Mouse (Mus musculus) stomach, embryonic 14.5 days (tissue): Measurements from ENCODE around the gene Gm14214. TPM values are rescaled to one million over a fixed set of nuclear protein-coding genes. Genes with fewer than 3 reads are reported as not detected.
A peak's percentile ranks its signal among the peaks of the same experiment; 100 is the strongest.

Experiments used
- ATAC-seq: fragments of 200-750 bp; cut with Nextera tagmentation; 2 replicates; pipeline ENCODE4 v1.8.0; 2017; ENCODE audit warnings: low read depth, moderate TSS enrichment; ENCODE audit not compliant: insufficient number of reproducible peaks, insufficient read depth, low FRiP score
- H3K27ac ChIP-seq: fragments of 300-500 bp; sonication (generic); 2 replicates; pipeline ENCODE4 v1.5.1; 2014; ENCODE audit warnings: mild to moderate bottlenecking, low read length, moderate library complexity, mixed read lengths
- H3K27me3 ChIP-seq: fragments of 300-500 bp; sonication (generic); 2 replicates; pipeline ENCODE4 v1.6.1; 2014; ENCODE audit warnings: low read length, control low read depth, mixed read lengths; ENCODE audit not compliant: control insufficient read depth, insufficient read depth
- H3K36me3 ChIP-seq: fragments of 300-500 bp; sonication (generic); 2 replicates; pipeline ENCODE4 v1.6.1; 2014; ENCODE audit warnings: mild to moderate bottlenecking, control low read depth, low read length, moderate library complexity, mixed read lengths; ENCODE audit not compliant: control insufficient read depth, insufficient read depth
- H3K4me1 ChIP-seq: fragments of 300-500 bp; sonication (generic); 2 replicates; pipeline ENCODE4 v1.6.1; 2014; ENCODE audit warnings: low read length, control low read depth, mixed read lengths; ENCODE audit not compliant: control insufficient read depth, insufficient read depth
- H3K4me2 ChIP-seq: fragments of 300-500 bp; sonication (generic); replicated peaks from 2 replicates; pipeline ENCODE4 v1.6.1; 2014; ENCODE audit warnings: low read depth, low read length, control low read depth
- H3K4me3 ChIP-seq: fragments of 300-500 bp; sonication (generic); 2 replicates; pipeline ENCODE4 v1.5.1; 2014; ENCODE audit warnings: low read depth, low read length, control low read depth
- H3K9ac ChIP-seq: fragments of 300-500 bp; sonication (generic); replicated peaks from 2 replicates; pipeline ENCODE4 v1.6.1; 2014; ENCODE audit warnings: low read depth, mild to moderate bottlenecking, control low read depth, low read length, moderate library complexity, mixed read lengths
- H3K9me3 ChIP-seq: fragments of 300-500 bp; sonication (generic); 2 replicates; pipeline ENCODE4 v1.6.1; 2016; ENCODE audit warnings: low read depth, low read length, control low read depth; ENCODE audit not compliant: control insufficient read depth
- WGBS: fragments of 180-500 bp; shearing (Covaris S2); extraction: QIAGEN DNeasy Blood & Tissue Kit; methylation state at CpG from one replicate; pipeline ENCODE4 v1.1.7; 2014; 5-methylcytosine and 5-hydroxymethylcytosine counted together
- polyA plus RNA-seq: library from polyadenylated mRNA; unstranded; fragments of >200 nt; fragmentation: Nextera tagmentation; extraction: Ambion mirVana; gene quantifications from 2 replicates; pipeline ENCODE4 v1.2.1, GENCODE M21; 2014

The Gm14214 gene
- polyA plus RNA-seq, 1 experiment from 2014 or later, result not detected

GRCm38 (mm10) chr2:154732503-154733141 lies 37.2 kb downstream of the Gm14214 start:
- no peaks in the 10 kb centered on the region for H3K9me3 ChIP-seq
- H3K27me3 ChIP-seq, result no peaks in the 10 kb centered on the region
- ATAC-seq, result no peak
- no peak overlapping the region for H3K4me2 ChIP-seq
- peaks cover 12% of the 10 kb centered on the region; the same call in 1 of the 2 replicates for H3K4me1 ChIP-seq
- H3K9ac ChIP-seq, result no peak overlapping the region
- H3K27ac ChIP-seq, result no peak overlapping the region
- no peaks in the 10 kb centered on the region for H3K36me3 ChIP-seq
- H3K4me3 ChIP-seq, result no peak overlapping the region
- WGBS, result 80% methylated on average over 9 of the region's 9 CpGs

GRCm38 (mm10) chr2:154731916-154732315 lies 37.9 kb downstream of the Gm14214 start:
- no peaks in the 10 kb centered on the region for H3K36me3 ChIP-seq
- no peak overlapping the region for H3K4me2 ChIP-seq
- H3K4me1 ChIP-seq, result peaks cover 12% of the 10 kb centered on the region; the same call in 1 of the 2 replicates
- WGBS, result 59% methylated on average over 2 of the region's 2 CpGs
- no peak overlapping the region for H3K4me3 ChIP-seq
- no peak for ATAC-seq
- H3K9ac ChIP-seq, result no peak overlapping the region
- no peaks in the 10 kb centered on the region for H3K27me3 ChIP-seq
- H3K27ac ChIP-seq, result no peak overlapping the region
- no peaks in the 10 kb centered on the region for H3K9me3 ChIP-seq

- 79% methylated on average over 3 of the region's 3 CpGs for WGBS
- Histone ChIP-seq H3K27ac (no peak overlapping the region), H3K36me3 (no peaks in the 10 kb centered on the region), H3K9me3 (no peaks in the 10 kb centered on the region), H3K4me2 (no peak overlapping the region), H3K4me1 (peaks cover 12% of the 10 kb centered on the region; the same call in 1 of the 2 replicates), H3K4me3 (no peak overlapping the region), H3K27me3 (no peaks in the 10 kb centered on the region), H3K9ac (no peak overlapping the region)
- no peak for ATAC-seq
These were observed 39.0 kb downstream of the Gm14214 start for GRCm38 (mm10) chr2:154730841-154731240.

- no peak for ATAC-seq
- WGBS, result 40% methylated on average over 3 of the region's 3 CpGs
- Histone ChIP-seq H3K9me3 (no peaks in the 10 kb centered on the region), H3K36me3 (no peaks in the 10 kb centered on the region), H3K27me3 (no peaks in the 10 kb centered on the region), H3K27ac (peak overlapping the region; percentile 56; the same call in 1 of the 2 replicates), H3K4me1 (peaks cover 12% of the 10 kb centered on the region; the same call in 1 of the 2 replicates), H3K4me3 (no peak overlapping the region), H3K4me2 (no peak overlapping the region), H3K9ac (no peak overlapping the region)
These were observed 40.1 kb downstream of the Gm14214 start for GRCm38 (mm10) chr2:154729737-154730136.

GRCm38 (mm10) chr2:154723473-154723872 lies 46.4 kb downstream of the Gm14214 start:
- Histone ChIP-seq H3K9ac (no peak overlapping the region), H3K27me3 (no peaks in the 10 kb centered on the region), H3K4me2 (no peak overlapping the region), H3K27ac (no peak overlapping the region), H3K4me1 (0 out of 2 replicates have a peak, but pooled peaks cover 4% of the 10 kb centered on the region), H3K36me3 (no peaks in the 10 kb centered on the region), H3K4me3 (no peak overlapping the region), H3K9me3 (no peaks in the 10 kb centered on the region)
- WGBS, result 83% methylated on average over 4 of the region's 4 CpGs
- ATAC-seq, result no peak

GRCm38 (mm10) chr2:154720315-154720714 lies 49.5 kb downstream of the Gm14214 start:
- no peaks in the 10 kb centered on the region for H3K9me3 ChIP-seq
- no peak overlapping the region for H3K4me3 ChIP-seq
- no peak overlapping the region for H3K9ac ChIP-seq
- H3K27me3 ChIP-seq, result no peaks in the 10 kb centered on the region
- H3K27ac ChIP-seq, result no peak overlapping the region
- H3K4me2 ChIP-seq, result no peak overlapping the region
- WGBS, result 83% methylated on average over 2 of the region's 2 CpGs
- H3K4me1 ChIP-seq, result no peaks in the 10 kb centered on the region
- H3K36me3 ChIP-seq, result no peaks in the 10 kb centered on the region
- ATAC-seq, result no peak

Other genes starting within 250 kb of the Gm14214 start
- 0.77 and 0.91 TPM in 2 replicates for gene 1700003F12Rik, start 222.9 kb downstream of the Gm14214 start, polyA plus RNA-seq
- gene Actl10, start 218.3 kb downstream of the Gm14214 start, polyA plus RNA-seq, result 0.17 TPM in 1 of 2 replicates, not detected in the other
- gene Necab3, start 211.1 kb downstream of the Gm14214 start, polyA plus RNA-seq, result 3.2 and 4.1 TPM in 2 replicates
- gene E2f1, start 200.1 kb downstream of the Gm14214 start, polyA plus RNA-seq, result 7.4 and 9.8 TPM in 2 replicates
- 29.3 and 29.5 TPM in 2 replicates for gene Pxmp4, start 166.3 kb downstream of the Gm14214 start, polyA plus RNA-seq
- 0.80 and 1.0 TPM in 2 replicates for gene Zfp341, start 156.7 kb downstream of the Gm14214 start, polyA plus RNA-seq
- gene 4930519P11Rik, start 156.6 kb downstream of the Gm14214 start, polyA plus RNA-seq, result not detected in 2 replicates
- gene Chmp4b, start 118.3 kb downstream of the Gm14214 start, polyA plus RNA-seq, result 18.4 and 19.1 TPM in 2 replicates
- 77.4 and 84.1 TPM in 2 replicates for gene Raly, start 21.1 kb upstream of the Gm14214 start, polyA plus RNA-seq
- 0.76 TPM in 1 of 2 replicates, not detected in the other for gene a, start 21.4 kb upstream of the Gm14214 start, polyA plus RNA-seq
- gene Eif2s2, start 122.9 kb upstream of the Gm14214 start, polyA plus RNA-seq, result 101 and 108 TPM in 2 replicates
- 1.1 and 3.2 TPM in 2 replicates for gene Gm14226, start 248.2 kb upstream of the Gm14214 start, polyA plus RNA-seq